Mouse (Mus musculus) testis, adult 2 months (tissue): ENCODE data around the gene Ankrd13a. TPM values are rescaled to one million over a fixed set of nuclear protein-coding genes. Genes with fewer than 3 reads are reported as not detected.

Experiments used
- H3K27ac ChIP-seq: fragments of 200-500 bp; 2 replicates; pipeline ENCODE4 v1.5.1; 2012; ENCODE audit warnings: low read depth, low read length; ENCODE audit not compliant: control insufficient read depth, insufficient read depth
- H3K27me3 ChIP-seq: fragments of 200-500 bp; 2 replicates; pipeline ENCODE4 v1.6.1; 2012; ENCODE audit warnings: mild to moderate bottlenecking, low read length, moderate library complexity; ENCODE audit not compliant: control insufficient read depth, insufficient read depth
- H3K36me3 ChIP-seq: fragments of 200-500 bp; 2 replicates; pipeline ENCODE4 v1.6.1; 2012; ENCODE audit warnings: mild to moderate bottlenecking, low read length; ENCODE audit not compliant: control insufficient read depth, insufficient read depth
- H3K4me1 ChIP-seq: fragments of 200-500 bp; 2 replicates; pipeline ENCODE4 v1.6.1; 2012; ENCODE audit warnings: low read length; ENCODE audit not compliant: control insufficient read depth, insufficient read depth
- H3K4me3 ChIP-seq: fragments of 200-500 bp; 2 replicates; pipeline ENCODE4 v1.5.1; 2012; ENCODE audit warnings: low read depth, mild to moderate bottlenecking, low read length, moderate library complexity, mixed read lengths; ENCODE audit not compliant: control insufficient read depth
- CTCF ChIP-seq: fragments of 200-500 bp; IDR thresholded peaks from 2 replicates; pipeline ENCODE4 v1.5.1; 2012; ENCODE audit warnings: low read depth, mild to moderate bottlenecking, inconsistent platforms, low read length, moderate library complexity; ENCODE audit not compliant: control insufficient read depth, insufficient read depth, insufficient replicate concordance
- POLR2A ChIP-seq: fragments of 200-500 bp; IDR thresholded peaks from 2 replicates; pipeline ENCODE4 v1.6.1; 2012; ENCODE audit warnings: low read depth, mild to moderate bottlenecking, inconsistent platforms, low read length, moderate library complexity; ENCODE audit not compliant: control insufficient read depth
- polyA plus RNA-seq: library from polyadenylated mRNA; depleted of rRNA; stranded (reverse); fragments of >200 nt; gene quantifications from 2 replicates; pipeline ENCODE4 v1.2.3, GENCODE M21; 2012

Gene Ankrd13a
- polyA plus RNA-seq, 1 experiment, result 167 TPM

DNA sequence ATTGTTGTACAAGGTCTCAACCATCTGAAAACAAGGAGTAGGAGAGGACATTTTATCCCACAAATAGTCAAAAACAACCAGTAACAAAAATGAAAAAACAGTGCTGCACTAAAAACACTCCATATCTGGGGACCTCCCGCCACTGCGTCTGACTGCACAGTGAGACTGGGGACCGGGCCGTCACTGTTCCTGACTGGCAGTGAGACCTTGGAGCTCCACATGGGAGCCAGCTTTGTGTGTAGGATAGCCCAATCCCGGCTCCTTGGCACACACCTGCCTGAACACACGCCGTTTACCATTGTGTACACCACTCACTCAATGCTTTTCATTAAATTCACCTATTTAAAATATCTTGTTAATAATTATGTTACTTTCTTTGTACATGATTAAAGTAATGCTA, 7.3 kb upstream of the Ankrd13a start:
- Histone ChIP-seq H3K4me3 (no peak overlapping the region), H3K27me3 (no peaks in the 10 kb centered on the region), H3K27ac (no peak overlapping the region), H3K36me3 (no peaks in the 10 kb centered on the region), H3K4me1 (peaks cover 2% of the 10 kb centered on the region; the same call in 1 of the 2 replicates)
- no peak for TF ChIP-seq CTCF
- no peak for TF ChIP-seq POLR2A

DNA sequence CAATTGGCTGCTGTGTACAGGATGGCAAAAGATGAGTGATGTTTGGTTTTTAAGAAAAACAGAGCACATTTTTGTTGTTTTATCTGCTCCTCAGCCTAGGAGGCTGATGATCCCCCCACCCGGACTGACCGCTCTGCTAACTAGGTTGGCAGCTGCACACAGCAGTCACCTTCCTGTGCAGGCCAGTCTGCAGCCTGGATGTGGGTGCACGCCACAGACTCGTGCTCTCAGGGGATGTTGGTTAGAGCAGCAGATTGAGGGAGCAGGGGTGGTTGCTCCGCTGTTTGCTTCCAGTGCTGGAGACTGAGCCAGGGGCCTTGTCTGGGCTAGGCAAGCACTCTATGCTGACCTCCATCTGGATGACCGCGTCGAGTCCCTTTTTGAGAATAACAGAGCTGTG, 4.7 kb upstream of the Ankrd13a start:
- Histone ChIP-seq H3K27me3 (no peaks in the 10 kb centered on the region), H3K4me1 (peaks cover 7% of the 10 kb centered on the region), H3K27ac (no peak overlapping the region), H3K36me3 (no peaks in the 10 kb centered on the region), H3K4me3 (no peak overlapping the region)
- TF ChIP-seq POLR2A (no peak), CTCF (no peak)

DNA sequence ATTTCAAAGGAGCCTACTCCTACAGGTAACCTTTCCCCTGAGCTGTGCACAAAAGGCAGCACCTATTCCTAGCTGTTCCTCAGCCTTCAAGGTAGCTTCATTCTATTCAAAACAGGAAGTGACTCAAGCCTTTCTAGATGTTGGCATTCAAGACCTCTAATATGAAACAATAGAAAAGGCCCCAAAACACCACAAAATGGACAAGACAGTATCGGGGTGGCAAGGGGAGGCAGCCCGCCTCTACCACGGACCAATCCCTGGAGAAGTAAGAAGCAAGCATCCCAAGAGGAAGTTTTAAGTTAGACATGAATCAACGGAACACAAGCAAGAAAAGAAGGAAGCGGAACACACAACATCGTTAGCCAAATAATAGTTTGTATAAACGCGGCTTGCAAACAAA, 2.7 kb upstream of the Ankrd13a start:
- H3K27me3 ChIP-seq, result no peaks in the 10 kb centered on the region
- H3K4me1 ChIP-seq, result peaks cover 17% of the 10 kb centered on the region
- H3K27ac ChIP-seq, result no peak overlapping the region
- no peak overlapping the region for H3K4me3 ChIP-seq
- TF ChIP-seq POLR2A (no peak), CTCF (no peak)
- H3K36me3 ChIP-seq, result no peaks in the 10 kb centered on the region

DNA sequence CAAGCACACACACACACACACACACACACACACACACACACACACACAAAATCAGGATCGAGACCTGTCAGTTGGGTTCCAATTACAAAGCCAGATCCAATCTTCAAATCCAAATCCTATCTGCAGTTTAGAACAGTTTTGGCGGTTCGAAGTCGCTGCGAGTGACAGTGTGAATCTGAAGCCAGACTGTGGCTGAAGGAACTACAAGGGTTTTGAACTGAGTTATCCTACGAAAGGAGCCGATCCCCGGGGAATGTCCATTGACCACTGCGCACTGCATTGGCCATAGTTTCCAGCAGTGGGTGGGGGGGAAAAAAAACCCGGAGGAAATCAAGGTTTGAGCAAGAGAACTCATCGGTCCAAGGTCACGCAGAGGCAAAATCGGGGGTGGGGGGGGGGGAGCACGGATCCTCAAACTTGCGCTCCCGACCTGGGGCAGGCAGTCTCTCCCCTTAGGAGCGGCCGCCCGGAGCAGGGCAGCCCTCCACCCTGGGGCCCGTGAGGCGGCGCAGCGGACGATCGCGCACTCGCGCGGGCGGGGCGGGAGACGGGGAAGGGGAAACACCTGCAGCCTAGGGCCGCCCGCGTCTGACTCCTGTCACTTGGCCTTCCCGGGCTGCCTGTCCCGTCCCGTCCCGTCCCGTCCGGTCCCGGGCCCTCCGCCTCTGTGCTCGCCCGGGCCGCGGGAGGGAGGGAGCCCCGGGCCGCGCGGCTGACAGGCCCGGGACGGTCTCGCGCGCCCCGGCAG, 1.8 kb upstream of the Ankrd13a start:
- Histone ChIP-seq H3K4me3 (peak overlapping the region; percentile 92), H3K27ac (peak overlapping the region; percentile 67), H3K36me3 (no peaks in the 10 kb centered on the region), H3K27me3 (no peaks in the 10 kb centered on the region), H3K4me1 (peaks cover 19% of the 10 kb centered on the region)
- no peak for TF ChIP-seq CTCF

DNA sequence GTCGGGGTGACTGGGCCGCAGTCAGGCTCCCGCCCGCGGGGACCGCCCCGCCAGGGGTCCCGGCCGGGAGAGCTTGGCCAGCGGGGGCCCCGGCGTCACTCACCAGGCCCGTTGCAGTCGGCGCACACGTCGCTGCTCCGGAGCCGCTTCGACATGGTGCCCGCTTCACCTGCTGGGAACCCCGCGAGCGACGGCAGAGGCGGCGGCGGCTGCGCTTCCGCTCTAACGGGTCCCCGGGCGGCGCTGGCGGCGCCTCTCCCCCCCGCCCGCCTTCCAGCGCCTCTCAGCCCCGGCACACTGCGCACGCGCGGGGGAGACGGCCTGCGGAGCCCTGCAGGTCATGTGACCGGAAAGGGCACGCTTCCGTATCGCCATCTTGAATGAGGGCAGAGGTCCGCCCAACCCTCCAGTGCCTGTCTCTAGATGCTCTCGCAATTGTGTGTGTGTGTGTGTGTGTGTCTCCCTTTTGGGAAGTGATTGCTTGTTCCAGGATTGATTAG, 1.2 kb upstream of the Ankrd13a start:
- H3K36me3 ChIP-seq, result no peaks in the 10 kb centered on the region
- peak overlapping the region; percentile 96 for H3K27ac ChIP-seq
- TF ChIP-seq POLR2A (peak; percentile 67), CTCF (no peak)
- H3K4me1 ChIP-seq, result peaks cover 19% of the 10 kb centered on the region
- H3K27me3 ChIP-seq, result no peaks in the 10 kb centered on the region
- peak overlapping the region; percentile 92 for H3K4me3 ChIP-seq

DNA sequence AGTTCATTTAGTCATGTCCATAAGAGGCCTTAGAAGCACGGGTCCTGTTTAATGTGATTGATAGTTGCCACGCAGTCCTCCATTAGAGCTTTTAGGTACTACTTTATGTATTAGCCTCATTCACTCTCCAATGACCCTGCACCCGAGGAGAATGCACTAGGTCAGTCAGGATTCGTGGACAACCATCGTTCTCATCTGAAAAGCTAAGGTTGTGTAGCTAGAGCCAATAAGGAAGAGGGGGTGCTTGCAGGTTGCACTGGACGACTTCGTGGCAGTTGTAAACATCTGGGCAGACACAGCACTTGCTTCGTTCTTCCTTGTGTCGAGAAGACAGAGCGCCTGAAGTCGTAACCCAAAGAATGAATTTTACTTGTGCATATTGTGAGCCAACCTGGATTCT, 697 bp upstream of the Ankrd13a start:
- Histone ChIP-seq H3K4me1 (peaks cover 19% of the 10 kb centered on the region), H3K27me3 (no peaks in the 10 kb centered on the region), H3K27ac (peak overlapping the region; percentile 96), H3K4me3 (peak overlapping the region; percentile 92), H3K36me3 (no peaks in the 10 kb centered on the region)
- TF ChIP-seq CTCF, result no peak
- no peak for TF ChIP-seq POLR2A

DNA sequence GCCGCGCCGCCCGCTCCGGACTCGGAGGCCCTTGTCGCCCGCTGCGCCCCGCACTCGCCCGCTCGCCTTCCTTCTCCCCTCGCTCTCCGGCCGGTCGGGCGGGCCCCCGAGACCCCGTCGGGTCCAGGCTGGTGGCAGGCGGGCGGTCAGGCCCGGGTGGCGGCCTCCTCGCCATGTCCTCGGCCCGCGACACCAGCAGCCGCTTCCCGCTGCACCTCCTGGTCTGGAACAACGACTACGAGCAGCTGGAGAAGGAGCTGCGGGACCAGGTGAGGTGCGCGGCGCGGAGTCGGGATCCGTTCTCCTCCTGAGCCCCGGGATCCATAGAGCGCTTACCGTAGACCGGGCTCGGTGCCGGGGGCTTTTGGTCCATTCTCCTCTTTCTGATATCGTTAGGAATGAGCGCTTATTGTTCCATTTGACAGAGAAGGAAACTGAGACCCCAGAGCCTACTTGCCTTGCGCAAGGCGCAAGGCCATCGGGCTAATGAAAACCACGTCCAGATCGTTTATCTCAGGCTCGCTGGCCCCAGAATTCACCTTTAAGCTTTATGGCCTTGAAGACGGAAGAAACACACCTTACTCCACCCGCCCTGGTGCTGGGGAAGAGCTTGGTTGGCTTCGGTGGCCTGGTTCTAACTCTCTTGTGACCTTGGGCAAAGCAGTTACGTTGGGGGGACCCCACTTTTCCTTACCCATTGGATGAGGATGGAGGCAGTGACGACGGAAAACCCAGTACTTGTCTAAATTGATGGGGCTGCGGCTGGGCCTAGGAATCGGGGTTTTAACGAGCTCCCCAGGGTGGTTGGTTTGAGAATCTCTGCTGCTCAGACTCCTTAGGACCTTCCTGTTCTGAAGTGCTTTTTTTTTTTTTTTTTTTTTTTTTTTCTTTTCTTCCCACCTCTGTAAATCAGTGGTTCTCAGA, 841 bp downstream of the Ankrd13a start, which contains the start of gene Git2:
TSS of gene Git2 (minus strand) at position 462 of the 924 bp plus-strand sequence.
- peak within 1 kb of the TSS; percentile 96 for H3K27ac ChIP-seq
- H3K27me3 ChIP-seq, result no peaks in the 10 kb centered on the region
- H3K4me3 ChIP-seq, result peak within 1 kb of the TSS; percentile 92
- H3K36me3 ChIP-seq, result no peaks in the 10 kb centered on the region
- peaks cover 21% of the 10 kb centered on the region for H3K4me1 ChIP-seq
- TF ChIP-seq POLR2A, result no peak
- no peak for TF ChIP-seq CTCF
